In genomic region chr4:125428736-125429135, GRCm38 (mm10) we compare ENCODE assay signal across 15 mouse cellular contexts.
"Had no signal": no experiment of that assay in that cellular context is flagged by ENCODE, and none has a peak within 500 bp of the region (broad histone marks: within the 10 kb centered on the region; RNA-seq: fewer than 3 reads in every experiment).

No protein-coding gene starts in this region.

- H3K27me3 ChIP-seq: liver, embryonic 13.5 days; midbrain, embryonic 15.5 days had no signal

- H3K36me3 ChIP-seq: liver, embryonic 13.5 days; midbrain, embryonic 12.5 days; midbrain, embryonic 15.5 days; neural tube, embryonic 13.5 days had no signal

- DNase-seq: kidney, adult 2 months; kidney, postnatal 25 days; layer of hippocampus, postnatal 36 days; liver, embryonic 13.5 days; lung, adult 2 months; lung, postnatal 14 days; lung, postnatal 4 days; thymus, postnatal 25 days had no signal

- H3K4me2 ChIP-seq: liver, embryonic 13.5 days; midbrain, embryonic 12.5 days; midbrain, embryonic 15.5 days; neural tube, embryonic 13.5 days had no signal

- H3K9ac ChIP-seq: liver, embryonic 13.5 days; midbrain, embryonic 12.5 days; midbrain, embryonic 15.5 days; neural tube, embryonic 13.5 days had no signal

- H3K4me3 ChIP-seq: liver, embryonic 13.5 days; midbrain, embryonic 12.5 days; midbrain, embryonic 15.5 days; myocyte; neural tube, embryonic 13.5 days had no signal

- H3K27ac ChIP-seq: kidney, postnatal 0 days; liver, embryonic 13.5 days; midbrain, embryonic 12.5 days; midbrain, embryonic 15.5 days; neural tube, embryonic 13.5 days; stomach, postnatal 0 days had no signal

- H3K4me1 ChIP-seq: liver, embryonic 13.5 days had no signal

- ATAC-seq: intestine, postnatal 0 days; midbrain, embryonic 15.5 days had no signal

- H3K9me3 ChIP-seq: liver, embryonic 13.5 days; midbrain, embryonic 12.5 days; midbrain, embryonic 15.5 days; neural tube, embryonic 13.5 days had no signal
